Mouse (Mus musculus): ENCODE results near the gene Dnajb5.
A peak's percentile ranks its signal among the peaks of the same experiment; 100 is the strongest.

Gene Dnajb5

DNA sequence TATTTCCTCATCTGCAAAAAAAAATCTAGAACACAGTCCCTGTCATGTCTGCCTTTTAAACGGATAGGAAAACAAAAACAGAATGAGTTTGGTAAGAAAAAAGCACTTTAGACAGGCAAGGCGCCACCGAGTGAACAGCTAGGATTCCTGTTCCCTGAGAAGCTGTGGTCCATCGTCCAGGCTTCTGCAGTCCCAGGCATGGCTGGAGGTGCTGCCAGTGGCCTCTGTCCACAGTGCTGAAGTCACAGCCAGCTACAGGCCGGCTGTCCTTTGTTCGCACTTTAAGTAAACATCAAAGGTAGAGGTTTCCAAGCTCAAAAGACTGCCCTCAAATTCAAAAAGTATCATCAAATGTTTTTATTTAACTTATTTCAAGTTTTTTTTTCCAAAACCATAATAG lies 4.6 kb upstream of the Dnajb5 start:
- DNase-seq: peak; percentile 58

DNA sequence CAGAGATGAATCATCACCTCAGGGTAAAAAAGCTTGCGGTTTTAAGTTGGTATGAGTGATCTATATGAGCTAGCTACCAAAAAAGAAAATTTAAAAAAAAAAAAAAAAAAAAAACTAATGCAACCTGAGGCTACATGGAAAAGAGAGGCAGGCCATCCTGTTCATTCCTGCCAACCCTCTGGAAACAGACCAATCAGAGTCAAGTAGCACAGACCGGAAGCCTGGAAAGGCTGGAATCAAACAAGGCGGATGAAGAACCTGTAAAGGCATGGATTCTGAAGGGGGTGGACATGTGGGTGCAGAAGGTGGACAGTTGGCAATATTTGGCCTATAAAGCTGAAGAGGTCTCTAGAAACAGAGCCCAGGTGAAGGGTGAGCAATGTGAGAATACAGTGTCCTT lies 4.2 kb upstream of the Dnajb5 start:
- no peak for DNase-seq

DNA sequence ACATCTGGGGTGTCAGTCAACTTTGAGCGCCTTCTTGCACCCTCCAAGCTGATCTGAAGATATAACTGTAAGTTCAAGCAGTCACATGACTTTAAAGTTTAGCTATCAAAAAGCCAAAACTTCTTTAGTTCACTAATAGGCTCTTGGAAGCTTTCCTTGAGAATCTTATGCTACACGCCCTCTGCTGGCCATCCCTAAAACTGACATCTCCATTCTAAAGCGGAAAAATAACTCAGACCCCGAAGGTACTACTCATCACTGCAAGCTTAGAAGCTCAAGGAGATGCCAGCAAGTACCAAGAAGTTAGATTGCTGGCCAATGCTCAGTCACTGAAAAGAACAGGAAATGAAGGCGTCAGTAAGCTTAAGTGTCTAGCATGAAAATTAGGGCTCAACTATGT lies 3.7 kb upstream of the Dnajb5 start:
- peak; percentile 51 for DNase-seq

DNA sequence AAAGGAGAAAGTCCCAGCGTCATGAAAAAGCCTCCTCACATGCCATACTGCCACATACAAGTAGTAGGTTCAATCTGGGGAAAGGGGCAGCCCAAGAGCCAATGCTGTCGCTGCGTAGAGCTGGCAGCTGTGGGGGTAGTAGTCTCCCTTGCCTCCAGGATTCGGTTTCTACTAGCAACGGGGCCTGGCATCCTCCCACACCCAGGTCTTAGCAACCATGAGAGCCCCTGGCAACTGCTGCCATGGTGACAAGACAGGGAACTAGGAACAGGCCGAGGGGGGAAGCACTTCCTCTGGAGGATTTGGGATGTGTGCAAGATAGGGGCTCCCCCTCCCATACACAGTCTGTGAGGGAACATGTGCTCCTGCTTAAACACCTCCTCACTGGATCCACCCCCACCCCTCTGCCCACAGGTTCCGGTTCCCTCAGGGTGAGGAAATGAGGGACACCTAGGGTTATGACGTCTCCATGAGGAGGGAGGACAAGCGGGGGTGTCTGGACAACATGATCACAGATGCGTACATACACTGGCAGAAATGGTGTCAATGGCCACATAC lies 2.8 kb upstream of the Dnajb5 start:
- no peak for DNase-seq

DNA sequence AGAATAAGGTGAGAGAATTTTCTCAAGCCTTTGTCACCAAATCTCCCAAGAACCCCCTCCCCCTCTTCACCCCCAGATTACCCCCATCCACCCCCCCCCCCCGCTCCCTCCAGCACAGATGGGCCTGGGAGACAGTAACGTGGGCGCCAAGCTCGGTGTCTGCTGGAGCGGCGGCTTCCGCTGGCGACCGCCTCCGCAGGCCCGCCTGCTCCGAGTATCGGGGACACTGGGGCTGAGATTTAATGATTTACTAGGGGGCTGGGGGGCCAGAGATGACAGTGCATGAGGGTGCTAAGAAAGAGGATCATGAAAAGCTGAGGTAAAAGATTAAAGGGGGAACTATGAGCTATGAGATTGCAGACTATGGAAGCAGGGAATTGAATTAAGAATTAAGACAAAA lies 1.1 kb upstream of the Dnajb5 start:
- no peak for DNase-seq

DNA sequence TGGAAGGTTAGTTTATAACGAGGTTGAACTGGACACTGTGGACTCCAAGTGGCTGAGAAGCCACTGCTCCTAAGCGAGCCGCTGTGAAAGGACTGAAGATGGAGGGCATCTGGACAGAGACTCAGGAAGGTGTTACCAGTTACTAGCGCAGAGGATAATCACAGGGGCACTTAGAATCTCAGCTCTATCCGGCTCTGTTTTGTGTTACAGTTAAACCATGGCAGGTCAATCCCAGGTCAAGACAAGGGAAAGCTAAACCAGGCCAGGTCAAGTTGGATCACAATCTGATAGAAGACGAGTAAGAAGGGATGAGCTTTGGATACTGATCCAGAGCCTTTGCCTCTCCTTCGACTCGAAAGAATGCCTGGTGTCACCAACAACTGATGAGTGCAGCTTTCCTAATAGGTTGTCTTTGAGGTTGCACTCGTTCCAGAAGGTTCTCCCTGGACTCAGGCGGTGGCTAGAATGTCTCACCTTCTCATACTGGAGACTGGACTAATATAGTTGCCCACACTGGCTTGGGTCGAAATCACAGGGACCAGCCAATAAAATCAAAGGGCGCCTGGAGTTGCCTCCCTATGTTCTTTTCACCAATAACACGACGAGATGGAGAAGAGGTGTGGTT lies 451 bp upstream of the Dnajb5 start:
- DNase-seq: no peak

DNA sequence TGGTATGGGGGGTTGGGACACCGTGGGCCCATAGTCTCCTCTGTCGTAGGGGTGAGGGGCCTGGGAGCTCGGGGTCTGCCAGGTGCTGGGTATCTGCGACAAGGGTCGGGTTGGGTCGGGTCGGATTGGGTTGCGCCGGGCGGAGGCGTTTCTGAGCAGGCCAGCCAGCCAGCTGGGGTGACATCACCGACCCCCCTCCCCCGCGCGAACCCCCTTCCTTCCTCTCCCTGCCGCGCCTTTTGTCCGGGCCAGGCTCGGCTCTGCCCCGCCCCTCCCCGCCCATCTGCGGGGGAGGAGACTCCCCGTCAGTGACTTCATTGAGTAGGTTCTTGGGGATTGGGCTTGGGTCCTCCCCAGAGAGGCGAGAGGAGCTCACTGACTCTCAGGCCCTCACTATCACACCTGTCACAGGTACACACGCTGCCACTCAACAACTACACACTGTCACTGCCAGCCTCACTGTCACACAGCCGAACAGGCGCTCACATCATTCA lies 498 bp downstream of the Dnajb5 start:
- DNase-seq: peak; percentile 91

DNA sequence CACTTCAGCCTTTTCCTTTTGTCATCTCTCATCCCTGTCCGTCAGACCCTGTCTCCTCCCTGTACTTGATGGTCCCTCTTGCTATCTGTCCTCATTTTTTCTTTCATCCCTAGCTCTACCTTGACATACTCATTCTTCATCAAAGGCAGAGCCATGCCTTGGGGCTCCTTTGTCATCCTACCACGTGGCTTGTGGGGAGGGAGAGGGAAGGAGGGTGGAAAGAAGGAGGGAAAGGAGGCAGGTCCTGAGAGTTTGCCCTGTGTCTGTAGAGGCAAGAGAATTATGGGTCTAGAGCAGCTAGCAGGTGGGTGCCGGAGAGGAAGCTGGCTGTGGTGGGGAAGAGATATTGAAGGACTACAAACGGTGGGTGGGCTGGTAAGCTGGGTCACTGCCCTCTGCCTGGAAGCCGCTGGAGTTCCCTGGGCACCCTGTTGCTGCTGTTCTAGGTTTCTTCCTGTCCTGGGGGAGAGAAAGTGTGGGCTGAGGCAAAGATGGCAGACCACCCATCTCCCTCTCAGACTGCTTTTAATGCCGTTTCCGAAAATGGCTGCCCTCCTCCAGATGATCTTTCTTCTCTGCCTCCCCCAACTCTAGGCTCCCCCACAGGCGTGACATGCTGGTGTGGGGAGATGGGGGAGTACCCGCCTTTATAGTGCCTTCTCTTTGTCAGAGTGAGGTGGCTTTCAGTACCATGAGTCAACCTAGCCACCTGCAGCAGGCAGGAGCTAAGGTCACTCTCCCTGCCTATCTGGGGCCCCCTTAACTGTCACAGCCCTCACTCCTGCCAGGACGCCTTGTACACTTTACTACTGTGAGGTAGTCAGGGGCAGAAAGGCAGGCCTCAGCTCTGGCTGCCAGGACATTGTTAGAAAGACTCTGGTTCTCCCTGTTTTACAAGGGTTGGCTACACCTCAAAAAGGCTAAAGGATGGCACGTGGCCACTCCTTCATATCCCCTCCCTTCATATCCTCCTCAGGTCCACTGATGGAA lies 1.9 kb downstream of the Dnajb5 start:
- no peak for DNase-seq

DNA sequence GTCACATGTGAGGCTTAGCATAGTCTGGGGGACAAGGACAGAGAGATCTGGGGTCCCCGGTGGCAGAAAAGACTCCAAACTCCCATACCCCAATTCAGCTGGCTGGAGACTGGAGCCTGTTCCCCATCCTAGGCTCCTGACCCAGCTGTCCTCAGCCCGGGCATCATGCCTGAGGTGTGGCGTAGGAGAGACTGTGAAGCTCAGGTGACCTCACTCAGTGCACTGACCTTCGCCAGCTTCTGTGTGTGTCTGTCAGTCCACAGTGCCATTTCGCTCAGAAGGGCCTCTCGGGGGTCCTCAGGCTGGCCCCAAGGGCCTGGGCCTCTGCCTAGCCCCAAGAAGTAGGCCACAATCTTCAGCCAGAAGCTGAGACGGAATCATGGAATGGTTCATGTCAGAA lies 2.9 kb downstream of the Dnajb5 start:
- no peak for DNase-seq

DNA sequence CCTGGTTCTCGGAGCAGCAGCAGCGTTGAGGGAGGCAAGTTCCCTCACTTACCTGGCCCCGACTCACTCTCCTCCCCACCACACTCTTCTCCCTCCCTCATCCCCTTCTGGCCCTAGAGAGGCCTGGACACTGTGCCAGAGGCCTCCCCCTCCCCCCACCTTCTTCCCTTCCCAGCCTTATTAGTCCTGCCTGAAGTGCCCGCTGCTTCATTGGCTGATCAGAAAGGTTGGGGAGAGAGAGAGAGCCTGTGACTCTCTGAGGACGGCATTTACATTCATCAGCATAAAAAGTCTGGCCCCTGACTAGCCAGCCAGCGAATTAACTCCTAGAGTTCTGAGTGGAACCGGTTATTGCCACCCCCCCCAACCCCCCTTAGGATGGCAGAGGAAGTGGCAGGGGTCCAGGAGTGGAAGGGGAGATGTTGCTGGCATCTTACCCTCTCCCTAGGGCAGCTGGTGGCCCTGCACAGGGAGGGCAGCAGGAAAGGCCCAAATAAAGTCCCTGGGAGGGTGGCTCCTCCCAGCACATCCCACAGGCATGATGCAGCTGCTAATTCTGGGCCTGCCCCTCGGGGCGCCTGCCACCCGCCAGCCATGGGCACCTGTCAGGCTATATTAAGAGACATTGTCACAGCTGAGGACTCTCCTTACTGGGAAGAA lies 4.0 kb downstream of the Dnajb5 start:
- DNase-seq: no peak

DNA sequence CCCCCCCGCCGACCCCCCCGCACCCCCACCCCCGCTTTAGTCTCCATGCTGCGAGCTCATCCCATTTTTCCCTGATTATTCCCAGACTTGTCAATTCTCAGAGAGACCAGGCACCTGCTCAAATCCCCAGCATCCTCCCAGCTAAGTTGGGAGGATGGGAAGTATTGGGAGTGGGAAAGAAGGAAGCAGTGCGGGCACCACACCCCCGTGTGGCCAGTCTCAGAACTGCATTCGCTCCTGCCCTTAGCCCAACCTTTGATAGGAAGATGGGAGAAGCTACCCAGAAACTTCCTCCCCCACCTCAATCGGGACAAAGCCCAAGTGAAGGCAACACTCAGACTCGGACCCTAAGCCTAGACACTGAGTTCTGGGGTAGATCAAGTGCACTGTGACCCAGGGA lies 4.7 kb downstream of the Dnajb5 start:
- DNase-seq: peak; percentile 71

DNA sequence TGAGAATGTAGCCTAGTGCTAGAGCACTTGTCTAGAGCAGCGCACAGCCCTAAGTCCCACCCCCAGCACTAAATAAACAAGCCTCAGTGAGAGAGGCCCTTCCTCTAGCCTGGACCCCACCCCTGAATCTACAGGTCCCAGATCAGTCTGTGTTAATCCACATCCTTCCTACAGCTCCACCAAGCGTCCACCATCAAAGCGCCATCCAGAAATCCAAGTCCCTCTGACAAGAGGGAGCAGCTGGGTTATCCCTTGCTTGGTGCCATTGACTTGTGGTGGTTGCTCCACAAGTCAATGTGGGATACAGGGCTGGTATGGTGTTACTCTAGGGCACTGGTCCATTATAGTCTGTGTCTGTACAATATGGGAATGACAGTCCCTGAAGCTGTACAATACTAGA lies 5.6 kb downstream of the Dnajb5 start:
- DNase-seq: no peak

DNA sequence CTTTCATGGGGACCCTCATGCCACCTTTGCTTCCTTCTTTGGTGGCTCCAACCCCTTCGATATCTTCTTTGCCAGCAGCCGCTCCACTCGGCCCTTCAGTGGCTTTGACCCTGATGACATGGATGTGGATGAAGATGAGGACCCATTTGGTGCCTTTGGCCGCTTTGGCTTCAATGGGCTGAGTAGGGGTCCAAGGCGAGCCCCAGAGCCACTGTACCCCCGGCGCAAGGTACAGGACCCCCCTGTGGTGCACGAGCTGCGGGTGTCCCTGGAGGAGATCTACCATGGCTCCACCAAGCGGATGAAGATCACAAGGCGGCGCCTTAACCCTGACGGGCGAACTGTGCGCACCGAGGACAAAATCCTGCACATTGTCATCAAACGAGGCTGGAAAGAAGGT lies 7.0 kb downstream of the Dnajb5 start:
- DNase-seq: no peak

DNA sequence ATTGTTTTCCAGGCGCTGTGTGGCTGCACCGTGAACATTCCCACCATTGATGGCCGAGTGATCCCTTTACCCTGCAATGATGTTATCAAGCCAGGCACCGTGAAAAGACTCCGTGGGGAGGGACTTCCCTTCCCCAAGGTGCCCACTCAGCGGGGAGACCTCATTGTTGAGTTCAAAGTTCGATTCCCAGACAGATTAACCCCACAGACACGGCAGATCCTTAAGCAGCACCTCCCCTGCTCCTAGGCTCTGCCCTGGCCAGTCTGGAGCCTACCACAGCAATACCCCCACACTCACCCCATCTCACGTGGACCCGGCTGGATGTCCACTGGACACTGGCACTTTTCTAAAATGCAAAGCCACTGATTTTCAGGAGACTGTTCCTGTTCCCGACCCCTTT lies 7.7 kb downstream of the Dnajb5 start:
- peak; percentile 32 for DNase-seq

DNA sequence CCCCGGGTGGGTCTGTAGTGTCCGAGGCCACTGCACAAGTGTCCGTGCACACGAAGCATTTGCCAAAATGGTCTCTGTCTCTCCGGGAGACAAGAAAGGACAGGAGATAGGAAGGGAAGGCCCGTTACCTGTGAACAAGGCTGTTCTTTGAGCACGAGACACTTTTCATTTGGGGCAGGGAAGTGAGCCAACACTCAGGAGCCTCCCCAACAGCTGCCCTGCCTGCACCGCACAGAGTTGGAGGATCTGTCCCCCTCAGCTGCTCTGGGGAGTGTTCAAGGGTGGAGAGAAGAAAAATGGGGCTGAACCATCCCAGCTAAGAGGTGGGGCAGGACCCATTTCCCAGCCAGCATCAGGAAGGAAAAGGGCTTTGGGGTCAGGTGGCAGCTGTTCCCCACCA lies 8.4 kb downstream of the Dnajb5 start:
- no peak for DNase-seq

DNA sequence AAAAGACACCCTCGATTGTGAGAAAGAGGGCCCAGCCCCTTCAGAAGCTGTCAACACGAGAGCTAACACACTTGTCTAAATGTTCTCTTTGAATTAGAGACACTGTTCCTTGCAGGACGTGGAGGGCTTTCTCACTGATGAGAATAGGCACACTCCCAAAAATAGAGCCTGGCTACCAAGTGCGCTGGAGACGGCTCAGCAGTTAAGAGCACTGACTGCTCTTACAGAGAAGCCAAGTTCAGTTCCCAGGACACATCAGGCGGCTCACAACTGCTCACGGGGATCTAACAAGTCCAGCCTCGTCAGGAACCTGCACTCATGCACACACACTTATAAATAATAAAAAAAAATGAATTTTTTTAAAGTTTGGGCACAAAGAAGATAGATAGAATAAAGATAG lies 9.3 kb downstream of the Dnajb5 start:
- no peak for DNase-seq

DNA sequence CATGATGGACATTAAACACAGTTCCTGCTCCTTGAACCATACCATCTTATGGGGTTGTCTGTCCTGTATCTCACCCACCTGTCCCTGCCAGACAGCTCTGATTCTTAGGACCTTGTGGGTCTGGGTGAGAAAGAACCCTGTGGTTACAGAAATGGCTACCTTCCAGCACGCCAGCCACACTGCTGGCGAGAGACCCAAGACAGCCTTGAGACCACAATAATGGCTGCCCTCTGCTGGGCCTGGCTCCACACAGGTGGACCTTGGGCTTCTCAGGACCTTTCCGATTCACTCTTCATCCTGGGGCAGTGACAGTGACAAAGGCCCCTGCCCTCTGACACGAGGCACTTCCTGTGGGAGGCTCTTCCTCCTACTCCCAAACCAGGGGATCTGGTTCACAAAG lies 9.8 kb downstream of the Dnajb5 start:
- DNase-seq: no peak

DNA sequence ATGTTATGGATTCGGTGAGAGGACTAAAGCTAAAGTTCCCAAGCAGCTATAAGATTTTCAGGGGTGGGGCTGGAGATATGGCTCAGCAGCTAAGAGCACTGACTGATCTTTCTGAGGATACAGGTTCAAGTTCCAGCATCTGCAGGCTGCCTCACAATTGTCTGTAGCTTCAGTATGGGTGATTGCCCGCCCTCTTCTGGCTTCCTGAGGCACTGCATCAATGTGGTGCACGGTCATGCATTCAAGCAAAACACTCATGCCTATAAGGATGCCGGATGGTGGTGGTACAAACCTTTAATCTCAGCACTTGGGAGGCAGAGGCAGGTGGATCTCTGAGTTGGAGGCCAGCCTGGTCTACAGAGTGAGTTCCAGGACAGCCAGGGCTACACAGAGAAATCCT lies 12.0 kb downstream of the Dnajb5 start:
- peak; percentile 60 for DNase-seq

DNA sequence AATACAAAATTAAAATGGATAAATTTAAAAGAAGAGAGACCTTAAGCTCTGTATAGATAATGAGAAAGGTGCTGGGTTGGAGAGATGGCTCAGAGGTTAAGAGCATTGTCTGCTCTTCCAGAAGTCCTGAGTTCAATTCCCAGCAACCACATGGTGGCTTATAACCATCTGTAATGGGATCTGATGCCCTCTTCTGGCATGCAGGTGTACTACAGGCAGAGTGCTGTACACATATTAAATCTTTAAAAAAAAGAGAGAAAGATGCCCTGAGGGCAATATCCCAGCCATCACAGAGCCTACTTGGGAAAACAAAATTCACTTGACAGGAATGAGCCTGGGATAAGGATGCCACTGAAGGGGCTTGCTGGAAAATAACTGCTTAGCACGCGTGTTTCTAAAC lies 13.9 kb downstream of the Dnajb5 start:
- DNase-seq: no peak

DNA sequence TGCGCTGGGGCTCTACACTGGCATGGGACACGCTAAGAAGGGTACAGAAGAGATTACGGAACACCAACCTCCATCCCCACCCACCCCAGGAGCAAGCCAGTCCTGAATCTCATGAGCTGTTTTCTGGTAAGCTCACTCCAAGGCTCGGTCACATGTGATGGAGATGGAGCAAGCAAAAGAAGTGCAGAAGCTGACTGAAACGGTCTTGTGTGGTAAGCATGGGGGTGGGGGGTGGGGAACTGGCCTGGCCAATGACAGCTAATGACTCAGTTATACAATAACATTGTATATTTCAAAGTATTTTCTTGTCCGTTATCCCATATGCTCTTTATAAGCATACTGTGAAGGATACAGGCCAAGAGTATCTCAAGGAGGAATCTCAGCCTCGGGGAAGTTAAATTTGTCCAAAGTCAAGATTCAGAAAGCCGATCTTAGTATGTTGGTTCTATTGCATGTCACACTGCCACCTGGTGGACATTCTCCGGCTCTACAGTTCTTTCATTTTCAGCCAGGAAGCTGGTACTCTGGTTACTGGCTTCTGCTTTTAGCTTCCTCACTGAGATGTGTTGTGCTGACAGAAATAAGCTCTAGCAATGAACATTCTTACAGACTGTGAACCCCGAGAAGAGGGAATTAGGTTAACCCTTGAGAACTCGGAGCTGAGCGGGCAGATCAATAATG lies 15.6 kb downstream of the Dnajb5 start:
- peak; percentile 49 for DNase-seq

DNA sequence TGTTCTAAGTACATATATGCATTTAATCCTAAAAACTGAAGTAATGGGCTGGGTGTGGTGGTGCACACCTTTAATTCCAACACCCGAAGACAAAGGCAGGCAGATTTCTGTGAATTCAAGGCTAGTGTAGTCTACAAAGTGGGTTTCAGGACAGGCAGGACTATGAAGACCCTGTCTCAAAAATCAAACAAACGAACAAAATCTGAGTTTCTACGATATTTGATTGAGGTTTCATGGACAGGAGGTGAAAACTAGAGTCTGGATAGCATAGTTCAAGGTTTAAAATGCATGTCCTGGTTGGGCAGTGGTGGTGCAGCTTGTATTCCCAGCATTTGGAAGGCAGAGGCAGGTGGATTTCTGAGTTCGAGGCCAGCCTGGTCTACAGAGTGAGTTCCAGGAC lies 19.7 kb downstream of the Dnajb5 start, which contains the start of gene 1700022I11Rik:
TSS of gene 1700022I11Rik (plus strand) at position 301 of the 400 bp plus-strand sequence.
- DNase-seq: no peak

DNA sequence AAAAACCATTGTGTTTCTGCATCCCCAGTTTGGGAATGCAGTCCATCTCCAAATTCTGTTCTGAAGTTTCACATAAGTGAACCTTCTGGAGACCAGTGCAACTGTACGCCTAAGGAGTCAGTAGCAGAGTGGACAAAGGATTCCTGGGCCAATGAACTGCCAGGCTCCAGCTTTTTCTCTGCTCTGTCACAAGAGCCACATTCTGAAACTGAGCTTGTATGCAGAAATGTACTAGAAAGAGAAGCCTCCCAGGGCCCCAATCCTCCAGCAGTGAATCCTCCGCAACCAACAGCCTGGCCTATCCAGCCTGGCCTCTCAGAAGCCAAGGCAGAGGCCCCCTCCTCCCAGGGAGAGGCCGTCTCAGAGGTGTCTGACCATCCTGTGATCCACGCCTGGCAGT lies 23.3 kb downstream of the Dnajb5 start:
- DNase-seq: no peak

DNA sequence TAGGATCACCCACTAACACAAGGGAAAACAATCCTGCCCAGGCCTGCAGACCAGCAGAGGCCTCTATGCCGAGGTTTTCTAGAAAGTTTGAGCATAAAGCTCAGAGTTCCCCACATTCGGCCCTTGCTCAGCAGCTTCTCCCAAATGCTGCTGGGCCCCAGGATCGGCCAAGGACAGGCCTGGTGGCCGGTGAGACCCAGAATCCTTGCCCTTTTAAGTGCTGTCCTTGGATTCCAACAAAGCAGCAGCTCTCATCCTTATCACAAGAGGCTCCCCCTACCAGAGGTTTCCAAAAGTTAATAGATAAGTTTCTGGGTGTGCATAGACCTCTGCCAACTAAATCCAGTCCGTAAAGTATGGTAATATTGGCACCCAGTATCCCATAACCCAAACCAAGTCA lies 24.3 kb downstream of the Dnajb5 start:
- no peak for DNase-seq

Measured in kidney, postnatal 14 days (tissue).